Mouse (Mus musculus) MEL (cell line): ENCODE results near the gene Arhgef17. TPM values are rescaled to one million over a fixed set of nuclear protein-coding genes. Genes with fewer than 3 reads are reported as not detected.

Experiments
- DNase-seq: peaks from one replicate; pipeline ENCODE4 v3.0.0; 2011; ENCODE audit warnings: low read depth, low spot score
- H3K27ac ChIP-seq: 2 replicates; pipeline ENCODE4 v1.5.1; 2012; ENCODE audit warnings: low read depth, mild to moderate bottlenecking, control low read depth, low read length, moderate library complexity; ENCODE audit not compliant: control insufficient read depth
- H3K27me3 ChIP-seq, 2 experiments: fragments of 150-350 bp in 1 of 2; sonication (generic) in 1 of 2; 2 replicates each; pipeline ENCODE4 v1.6.1; 2012; ENCODE audit warnings: low read length in 2 of 2, mild to moderate bottlenecking in 2 of 2, improper control_type of control experiment in 1 of 2, moderate library complexity in 1 of 2; ENCODE audit not compliant: insufficient read depth in 2 of 2, control insufficient read depth in 1 of 2
- H3K36me3 ChIP-seq, 2 experiments: 2 replicates each; pipeline ENCODE4 v1.6.1; 2012 to 2014; ENCODE audit warnings: low read length in 2 of 2, improper control_type of control experiment in 1 of 2, inconsistent platforms in 1 of 2, mild to moderate bottlenecking in 1 of 2; ENCODE audit not compliant: insufficient read depth in 2 of 2, control insufficient read depth in 1 of 2
- H3K4me1 ChIP-seq, 2 experiments: fragments of 150-350 bp in 1 of 2; sonication (generic) in 1 of 2; 2 replicates each; pipeline ENCODE4 v1.6.1; 2012; ENCODE audit warnings: low read length in 2 of 2, improper control_type of control experiment in 1 of 2, mild to moderate bottlenecking in 1 of 2; ENCODE audit not compliant: insufficient read depth in 2 of 2, control insufficient read depth in 1 of 2
- H3K4me3 ChIP-seq, 2 experiments: fragments of 150-350 bp in 1 of 2; sonication (generic) in 1 of 2; 2 replicates each; pipeline ENCODE4 v1.5.1; 2012; ENCODE audit warnings: low read depth in 2 of 2, low read length in 2 of 2, mild to moderate bottlenecking in 2 of 2, moderate library complexity in 2 of 2, control low read depth in 1 of 2, improper control_type of control experiment in 1 of 2; ENCODE audit not compliant: control insufficient read depth in 1 of 2, insufficient read depth in 1 of 2
- H3K79me2 ChIP-seq: 2 replicates; pipeline ENCODE4 v1.6.1; 2012; ENCODE audit warnings: mild to moderate bottlenecking, low read length, moderate library complexity; ENCODE audit not compliant: control insufficient read depth, poor library complexity, insufficient read depth
- H3K9ac ChIP-seq: 2 replicates; pipeline ENCODE4 v1.6.1; 2012; ENCODE audit warnings: low read depth, mild to moderate bottlenecking, control low read depth, low read length, moderate library complexity; ENCODE audit not compliant: control insufficient read depth, poor library complexity, severe bottlenecking
- H3K9me3 ChIP-seq: fragments of 150-350 bp; sonication (generic); replicated peaks from 2 replicates; pipeline ENCODE4 v1.6.1; 2012; ENCODE audit warnings: mild to moderate bottlenecking, low read length, improper control_type of control experiment, moderate library complexity; ENCODE audit not compliant: insufficient read depth
- BHLHE40 ChIP-seq: IDR thresholded peaks from 2 replicates; pipeline ENCODE4 v1.6.1; 2012; ENCODE audit warnings: low read depth, mild to moderate bottlenecking, inconsistent platforms, low read length, improper control_type of control experiment, borderline replicate concordance
- CHD1 ChIP-seq: IDR thresholded peaks from 2 replicates; pipeline ENCODE4 v1.6.1; 2012; ENCODE audit warnings: low read depth, mild to moderate bottlenecking, inconsistent platforms, low read length, improper control_type of control experiment
- CHD2 ChIP-seq: IDR thresholded peaks from 2 replicates; pipeline ENCODE4 v1.6.1; 2011; ENCODE audit warnings: low read length, improper control_type of control experiment
- ELF1 ChIP-seq: IDR thresholded peaks from 2 replicates; pipeline ENCODE4 v1.6.1; 2014; ENCODE audit warnings: low read depth, mild to moderate bottlenecking, inconsistent platforms, low read length, improper control_type of control experiment, moderate library complexity
- ETS1 ChIP-seq: IDR thresholded peaks from 2 replicates; pipeline ENCODE4 v1.6.1; 2012; ENCODE audit warnings: low read depth, mild to moderate bottlenecking, inconsistent platforms, low read length, improper control_type of control experiment, moderate library complexity
- GABPA ChIP-seq: IDR thresholded peaks from 2 replicates; pipeline ENCODE4 v1.6.1; 2012; ENCODE audit warnings: low read depth, mild to moderate bottlenecking, inconsistent platforms, low read length, improper control_type of control experiment, moderate library complexity
- MAFK ChIP-seq: IDR thresholded peaks from 2 replicates; pipeline ENCODE4 v1.6.1; 2011; ENCODE audit warnings: low read depth, mild to moderate bottlenecking, low read length, improper control_type of control experiment, borderline replicate concordance
- MAX ChIP-seq: IDR thresholded peaks from 2 replicates; pipeline ENCODE4 v1.6.1; 2011; ENCODE audit warnings: low read length, improper control_type of control experiment
- MAZ ChIP-seq: IDR thresholded peaks from 2 replicates; pipeline ENCODE4 v1.6.1; 2012; ENCODE audit warnings: low read depth, mild to moderate bottlenecking, inconsistent platforms, low read length, improper control_type of control experiment
- MEF2A ChIP-seq: IDR thresholded peaks from 2 replicates; pipeline ENCODE4 v1.6.1; 2014; ENCODE audit warnings: low read depth, mild to moderate bottlenecking, inconsistent platforms, low read length, improper control_type of control experiment; ENCODE audit not compliant: poor library complexity, insufficient replicate concordance, severe bottlenecking; ENCODE audit errors: extremely low read depth
- MYC ChIP-seq: IDR thresholded peaks from 2 replicates; pipeline ENCODE4 v1.6.1; 2011; ENCODE audit warnings: low read depth, mild to moderate bottlenecking, low read length, improper control_type of control experiment, moderate library complexity
- NELFE ChIP-seq: IDR thresholded peaks from 2 replicates; pipeline ENCODE4 v1.6.1; 2011; ENCODE audit warnings: low read depth, low read length, improper control_type of control experiment
- NRF1 ChIP-seq: IDR thresholded peaks from 2 replicates; pipeline ENCODE4 v1.6.1; 2014; ENCODE audit warnings: low read depth, mild to moderate bottlenecking, inconsistent platforms, low read length, improper control_type of control experiment, moderate library complexity; ENCODE audit not compliant: poor library complexity, insufficient read depth, severe bottlenecking
- POLR2AphosphoS5 ChIP-seq: IDR thresholded peaks from 2 replicates; pipeline ENCODE4 v1.6.1; 2012; ENCODE audit warnings: low read depth, borderline replicate concordance, mild to moderate bottlenecking, inconsistent platforms, low read length, moderate library complexity, mixed read lengths
- RCOR1 ChIP-seq: IDR thresholded peaks from 2 replicates; pipeline ENCODE4 v1.6.1; 2012; ENCODE audit warnings: low read depth, mild to moderate bottlenecking, inconsistent platforms, low read length, improper control_type of control experiment
- SIN3A ChIP-seq: IDR thresholded peaks from 2 replicates; pipeline ENCODE4 v1.6.1; 2012; ENCODE audit warnings: low read length, improper control_type of control experiment, inconsistent platforms
- USF2 ChIP-seq, 2 experiments: IDR thresholded peaks; 2 replicates each; pipeline ENCODE4 v1.6.1; 2011 to 2012; ENCODE audit warnings: improper control_type of control experiment in 2 of 2, low read length in 2 of 2, borderline replicate concordance in 1 of 2, inconsistent platforms in 1 of 2, low read depth in 1 of 2, mild to moderate bottlenecking in 1 of 2; ENCODE audit not compliant: insufficient read depth in 1 of 2
- ZC3H11A ChIP-seq: IDR thresholded peaks from 2 replicates; pipeline ENCODE4 v1.6.1; 2012; ENCODE audit warnings: low read depth, mild to moderate bottlenecking, inconsistent platforms, low read length, improper control_type of control experiment
- ZKSCAN1 ChIP-seq: IDR thresholded peaks from 2 replicates; pipeline ENCODE4 v1.6.1; 2012; ENCODE audit warnings: low read depth, mild to moderate bottlenecking, inconsistent platforms, low read length, improper control_type of control experiment, moderate library complexity
- polyA plus RNA-seq, 2 experiments: library from polyadenylated mRNA; stranded (reverse) in 1 of 2; unstranded in 1 of 2; fragments of >175 nt in 1 of 2; fragments of >200 nt in 1 of 2; gene quantifications; 2 replicates each; pipeline versions ENCODE4 v1.2.1 to v1.2.4; 2012; ENCODE audit warnings: low replicate concordance in 2 of 2, low read depth in 1 of 2; ENCODE audit not compliant: insufficient read length in 2 of 2, insufficient read depth in 1 of 2, missing spikeins in 1 of 2
- total RNA-seq: library from RNA; depleted of rRNA; stranded (reverse); fragments of 300-350 nt; gene quantifications from 2 replicates; pipeline ENCODE4 v1.2.3, GENCODE M21; 2012

Arhgef17 gene
- total and polyA plus RNA-seq, 3 experiments, result under 0.01 TPM; not detected in 2

DNA sequence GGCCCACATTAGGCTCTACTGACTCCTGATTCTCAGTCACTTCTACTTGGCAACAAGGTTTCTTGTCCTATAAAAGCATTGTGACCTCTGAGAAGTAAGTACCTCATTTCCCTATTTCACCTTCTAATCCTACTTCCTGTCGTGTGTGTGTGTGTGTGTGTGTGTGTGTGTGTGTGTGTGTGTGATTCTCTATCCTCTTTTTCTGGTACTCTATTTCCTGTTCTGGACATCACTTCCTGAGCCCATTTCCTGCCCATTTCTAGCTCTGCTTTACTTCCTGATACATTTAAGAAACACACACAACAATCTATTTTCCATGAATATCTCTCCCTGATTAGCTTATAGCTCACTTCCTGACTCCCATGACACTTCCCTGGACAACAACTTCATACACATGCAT, 56.1 kb downstream of the Arhgef17 start:
- H3K4me1 ChIP-seq, result no peaks in the 10 kb centered on the region
- no peak overlapping the region for H3K4me3 ChIP-seq
- no peak overlapping the region for H3K9ac ChIP-seq
- H3K9me3 ChIP-seq, result no peaks in the 10 kb centered on the region
- no peak for TF ChIP-seq MAX
- no peak for TF ChIP-seq GABPA
- TF ChIP-seq ELF1, result no peak
- TF ChIP-seq NELFE, result no peak
- TF ChIP-seq MEF2A, result no peak
- no peak for TF ChIP-seq POLR2AphosphoS5
- TF ChIP-seq SIN3A, result no peak
- TF ChIP-seq ZKSCAN1, result no peak
- no peak for TF ChIP-seq NRF1
- TF ChIP-seq USF2 (IDR thresholded peaks at IDR 0.05; ENCODE audit: borderline replicate concordance in 1 of 2, insufficient read depth in 1 of 2, low read depth in 1 of 2, low read length in 2 of 2), result no peak
- no peak for TF ChIP-seq MAZ
- no peak for TF ChIP-seq ZC3H11A
- no peak for TF ChIP-seq MYC
- no peak for TF ChIP-seq CHD1
- no peak for TF ChIP-seq CHD2
- no peak for TF ChIP-seq RCOR1
- no peaks in the 10 kb centered on the region for H3K36me3 ChIP-seq
- no peaks in the 10 kb centered on the region for H3K79me2 ChIP-seq
- H3K27ac ChIP-seq, result no peak overlapping the region
- 0 out of 4 replicates have a peak, but pooled peaks cover 0 to 1% of the 10 kb centered on the region in 2 experiments for H3K27me3 ChIP-seq
- DNase-seq, result no peak

DNA sequence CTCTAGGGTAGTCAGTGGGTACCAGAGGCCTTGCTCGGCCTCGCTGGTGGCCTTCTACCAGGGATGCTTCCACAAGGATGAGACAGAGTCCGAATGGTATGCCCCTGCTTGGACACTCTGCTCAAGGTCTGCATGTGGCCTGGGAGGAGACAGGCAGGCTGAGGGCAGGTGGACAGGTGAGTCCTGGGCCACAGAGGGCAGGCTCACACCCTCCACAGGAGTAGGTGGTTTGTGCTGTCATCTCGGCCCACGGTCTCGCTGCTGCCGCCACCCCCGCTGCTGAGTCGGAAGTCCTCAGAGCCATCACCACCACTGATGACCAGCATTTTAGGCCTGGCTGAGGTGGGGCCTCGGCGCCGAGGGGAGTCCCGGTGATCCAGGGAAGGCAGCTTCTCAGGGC, 58.7 kb downstream of the Arhgef17 start:
- no peaks in the 10 kb centered on the region for H3K27me3 ChIP-seq
- H3K9me3 ChIP-seq, result no peaks in the 10 kb centered on the region
- H3K36me3 ChIP-seq, result no peaks in the 10 kb centered on the region
- no peaks in the 10 kb centered on the region for H3K79me2 ChIP-seq
- H3K9ac ChIP-seq, result no peak overlapping the region
- DNase-seq, result no peak
- no peak overlapping the region for H3K4me3 ChIP-seq
- no peak overlapping the region for H3K27ac ChIP-seq
- TF ChIP-seq BHLHE40 (no peak), CHD1 (no peak), ETS1 (no peak), MAFK (no peak)
- peaks cover 0 to 5% of the 10 kb centered on the region in 2 experiments; a peak in 1 of 4 replicates for H3K4me1 ChIP-seq
